Mouse (Mus musculus) neural tube, embryonic 14.5 days (tissue): ENCODE measurements around the gene Gga3. TPM values are rescaled to one million over a fixed set of nuclear protein-coding genes. Genes with fewer than 3 reads are reported as not detected.

Experiments
- ATAC-seq: fragments of 200-750 bp; cut with Nextera tagmentation; 2 replicates; pipeline ENCODE4 v1.8.0; 2017; ENCODE audit warnings: low read depth, mild to moderate bottlenecking, moderate TSS enrichment, moderate library complexity
- H3K27ac ChIP-seq: fragments of 300-500 bp; sonication (generic); 2 replicates; pipeline ENCODE4 v1.5.1; 2014; ENCODE audit warnings: low read depth, mild to moderate bottlenecking, control low read depth, low read length, moderate library complexity, mixed read lengths
- H3K27me3 ChIP-seq: fragments of 300-500 bp; sonication (generic); 2 replicates; pipeline ENCODE4 v1.6.1; 2014; ENCODE audit warnings: low read length; ENCODE audit not compliant: control insufficient read depth, insufficient read depth
- H3K36me3 ChIP-seq: fragments of 300-500 bp; sonication (generic); 2 replicates; pipeline ENCODE4 v1.6.1; 2014; ENCODE audit warnings: low read length, mixed read lengths; ENCODE audit not compliant: control insufficient read depth, insufficient read depth
- H3K4me1 ChIP-seq: fragments of 300-500 bp; sonication (generic); 2 replicates; pipeline ENCODE4 v1.6.1; 2014; ENCODE audit warnings: low read length; ENCODE audit not compliant: control insufficient read depth, insufficient read depth
- H3K4me2 ChIP-seq: fragments of 300-500 bp; sonication (generic); 2 replicates; pipeline ENCODE4 v1.6.1; 2014; ENCODE audit warnings: mild to moderate bottlenecking, low read depth, low read length, control low read depth
- H3K4me3 ChIP-seq: fragments of 300-500 bp; sonication (generic); 2 replicates; pipeline ENCODE4 v1.5.1; 2014; ENCODE audit warnings: low read depth, low read length, control low read depth, mixed read lengths
- H3K9ac ChIP-seq: fragments of 300-500 bp; sonication (generic); replicated peaks from 2 replicates; pipeline ENCODE4 v1.6.1; 2014; ENCODE audit warnings: low read depth, mild to moderate bottlenecking, control low read depth, low read length, mixed read lengths
- H3K9me3 ChIP-seq: fragments of 300-500 bp; sonication (generic); 2 replicates; pipeline ENCODE4 v1.6.1; 2016; ENCODE audit warnings: low read length; ENCODE audit not compliant: control insufficient read depth
- WGBS: fragments of 180-500 bp; shearing (Covaris S2); extraction: QIAGEN DNeasy Blood & Tissue Kit; methylation state at CpG from one replicate; pipeline ENCODE4 v1.1.7; 2014; 5-methylcytosine and 5-hydroxymethylcytosine counted together
- polyA plus RNA-seq: library from polyadenylated mRNA; unstranded; fragments of >200 nt; fragmentation: Nextera tagmentation; extraction: Ambion mirVana; gene quantifications from 2 replicates; pipeline ENCODE4 v1.2.1, GENCODE M21; 2014

Gene Gga3
- polyA plus RNA-seq, 1 experiment from 2014 or later = 35.2 TPM

- WGBS = 56% methylated on average over 11 of the region's 11 CpGs
- Histone ChIP-seq H3K4me2 (peak overlapping the region; percentile 93), H3K4me3 (peak overlapping the region; percentile 64), H3K27me3 (no peaks in the 10 kb centered on the region), H3K4me1 (0 out of 2 replicates have a peak, but pooled peaks cover 6% of the 10 kb centered on the region), H3K9me3 (no peaks in the 10 kb centered on the region), H3K9ac (peak overlapping the region; percentile 59), H3K27ac (no peak overlapping the region), H3K36me3 (no peaks in the 10 kb centered on the region; the same call in none of the 2 replicates)
- ATAC-seq = no peak
Measured at GRCm38 (mm10) chr11:115626824-115627616, 23.2 kb upstream of the Gga3 start.

GRCm38 (mm10) chr11:115625877-115626276 lies 22.0 kb upstream of the Gga3 start:
- Histone ChIP-seq H3K4me1 (0 out of 2 replicates have a peak, but pooled peaks cover 6% of the 10 kb centered on the region), H3K4me2 (no peak overlapping the region), H3K27me3 (no peaks in the 10 kb centered on the region), H3K4me3 (no peak overlapping the region), H3K36me3 (peaks cover 3% of the 10 kb centered on the region), H3K27ac (no peak overlapping the region), H3K9ac (no peak overlapping the region), H3K9me3 (no peaks in the 10 kb centered on the region)
- ATAC-seq = no peak
- WGBS = 88% methylated on average over 9 of the region's 9 CpGs

GRCm38 (mm10) chr11:115623487-115624070 lies 19.7 kb upstream of the Gga3 start:
- peaks cover 7% of the 10 kb centered on the region for H3K36me3 ChIP-seq
- H3K27ac ChIP-seq = no peak overlapping the region
- no peak overlapping the region for H3K4me2 ChIP-seq
- H3K9ac ChIP-seq = no peak overlapping the region
- H3K9me3 ChIP-seq = no peaks in the 10 kb centered on the region
- H3K4me3 ChIP-seq = no peak overlapping the region
- H3K4me1 ChIP-seq = 0 out of 2 replicates have a peak, but pooled peaks cover 6% of the 10 kb centered on the region
- ATAC-seq = no peak
- WGBS = 79% methylated on average over 9 of the region's 9 CpGs
- H3K27me3 ChIP-seq = no peaks in the 10 kb centered on the region

- ATAC-seq = no peak
- whole genome bisulfite sequencing = 97% methylated on average over 7 of the region's 7 CpGs
- no peak overlapping the region for H3K4me2 ChIP-seq
- no peaks in the 10 kb centered on the region for H3K4me1 ChIP-seq
- no peak overlapping the region for H3K9ac ChIP-seq
- H3K9me3 ChIP-seq = no peaks in the 10 kb centered on the region
- H3K27ac ChIP-seq = no peak overlapping the region
- no peaks in the 10 kb centered on the region for H3K27me3 ChIP-seq
- peaks cover 12% of the 10 kb centered on the region for H3K36me3 ChIP-seq
- H3K4me3 ChIP-seq = no peak overlapping the region
Measured at GRCm38 (mm10) chr11:115619949-115620348, 16.1 kb upstream of the Gga3 start.

- Histone ChIP-seq H3K4me2 (no peak overlapping the region), H3K9ac (no peak overlapping the region), H3K27me3 (no peaks in the 10 kb centered on the region), H3K4me3 (no peak overlapping the region), H3K4me1 (no peaks in the 10 kb centered on the region), H3K36me3 (peaks cover 15% of the 10 kb centered on the region), H3K9me3 (no peaks in the 10 kb centered on the region), H3K27ac (no peak overlapping the region)
- WGBS = 88% methylated on average over 16 of the region's 16 CpGs
- ATAC-seq = no peak
Measured at GRCm38 (mm10) chr11:115618732-115619516, 15.1 kb upstream of the Gga3 start.

- Histone ChIP-seq H3K4me2 (no peak overlapping the region), H3K4me3 (no peak overlapping the region), H3K36me3 (peaks cover 15% of the 10 kb centered on the region), H3K27me3 (no peaks in the 10 kb centered on the region), H3K27ac (no peak overlapping the region), H3K9me3 (no peaks in the 10 kb centered on the region), H3K9ac (no peak overlapping the region), H3K4me1 (no peaks in the 10 kb centered on the region)
- 83% methylated on average over 2 of the region's 2 CpGs for WGBS
- no peak for ATAC-seq
Measured at GRCm38 (mm10) chr11:115618001-115618400, 14.2 kb upstream of the Gga3 start.

GRCm38 (mm10) chr11:115616893-115617292 lies 13.0 kb upstream of the Gga3 start:
- H3K4me3 ChIP-seq = no peak overlapping the region
- no peak overlapping the region for H3K9ac ChIP-seq
- no peak for ATAC-seq
- H3K27me3 ChIP-seq = no peaks in the 10 kb centered on the region
- H3K9me3 ChIP-seq = no peaks in the 10 kb centered on the region
- H3K4me1 ChIP-seq = peaks cover 2% of the 10 kb centered on the region; the same call in 1 of the 2 replicates
- no peak overlapping the region for H3K4me2 ChIP-seq
- WGBS = 81% methylated on average over 6 of the region's 6 CpGs
- H3K27ac ChIP-seq = no peak overlapping the region
- peaks cover 15% of the 10 kb centered on the region for H3K36me3 ChIP-seq

- no peak for ATAC-seq
- H3K4me2 ChIP-seq = no peak overlapping the region
- no peaks in the 10 kb centered on the region for H3K27me3 ChIP-seq
- H3K27ac ChIP-seq = no peak overlapping the region
- peaks cover 15% of the 10 kb centered on the region for H3K36me3 ChIP-seq
- peaks cover 6% of the 10 kb centered on the region; the same call in 1 of the 2 replicates for H3K4me1 ChIP-seq
- no peak overlapping the region for H3K9ac ChIP-seq
- H3K9me3 ChIP-seq = no peaks in the 10 kb centered on the region
- WGBS = 95% methylated on average over 7 of the region's 7 CpGs
- no peak overlapping the region for H3K4me3 ChIP-seq
Measured at GRCm38 (mm10) chr11:115616371-115616770, 12.5 kb upstream of the Gga3 start.
